Mouse (Mus musculus): ENCODE measurements around the gene Gm28042.

DNA sequence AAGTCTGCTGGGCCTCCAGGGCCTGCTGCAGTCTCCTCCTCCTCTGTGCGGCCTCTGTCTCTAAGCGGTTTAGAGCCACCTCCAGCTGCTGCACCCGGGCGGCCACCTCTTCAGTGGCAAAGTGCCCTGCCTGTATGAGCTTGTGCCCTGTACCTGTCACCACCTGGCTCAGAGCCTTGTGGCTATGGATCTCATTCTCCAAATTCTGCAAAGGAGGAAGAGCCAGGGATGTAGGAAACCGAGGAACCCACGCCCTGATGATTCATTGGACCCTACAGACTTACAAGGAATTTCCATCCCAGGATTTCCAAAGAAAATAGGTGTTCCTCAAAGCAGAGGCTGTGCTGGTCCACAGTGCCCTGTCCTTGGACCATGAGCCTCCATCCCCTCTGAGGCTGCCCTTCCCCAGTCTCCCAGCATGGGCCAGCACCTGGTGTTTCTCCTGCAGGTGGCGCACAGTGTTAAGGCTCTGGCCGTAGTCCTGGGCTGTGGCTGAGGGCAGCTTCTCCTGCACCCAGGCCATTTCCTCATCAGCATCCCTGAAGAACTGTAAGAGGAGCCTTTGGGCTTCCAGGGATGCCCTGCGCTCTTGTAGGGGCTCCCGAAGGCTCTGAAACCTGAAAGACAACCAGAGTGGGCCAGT lies 22.5 kb downstream of the Gm28042 start:
- TF ChIP-seq ZNF384 (IDR thresholded peaks at IDR 0.05; ENCODE audit: low read depth, low read length) (no peak), ZC3H11A (IDR thresholded peaks at IDR 0.05; ENCODE audit: borderline replicate concordance, low read depth, low read length) (no peak)

Measured in ES-E14 (cell line).